Mouse (Mus musculus): ENCODE measurements at regions not wholly inside any gene's neighbourhood (a gene's known extent, or its start where the extent isn't known, plus 50 kb on each side); places are given as distances from the start of the nearest gene placed in this dataset.

DNA sequence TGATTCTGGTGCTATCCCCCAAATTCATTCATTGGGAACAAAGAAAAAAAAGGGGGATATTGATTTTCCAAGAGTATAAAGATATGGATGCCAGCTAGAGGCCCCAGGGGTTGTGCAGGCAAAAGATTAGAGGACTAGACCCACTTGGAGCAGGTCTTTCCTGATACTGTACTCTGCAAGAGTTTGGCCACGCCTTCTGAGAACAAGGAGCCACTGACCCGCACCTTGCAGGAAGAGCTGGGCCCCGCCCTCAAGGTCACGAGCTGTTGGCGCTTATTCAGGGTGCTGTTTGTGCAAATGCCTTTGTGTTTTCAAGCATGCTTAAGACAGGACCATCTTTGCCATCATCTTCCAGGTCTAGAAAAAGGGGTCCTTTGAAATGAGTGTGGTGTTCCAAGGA lies 54.5 kb upstream of the Slc7a1 start:
- ATAC-seq (replicated peaks; ENCODE audit: low FRiP score, poor library complexity, severe bottlenecking): no peak

DNA sequence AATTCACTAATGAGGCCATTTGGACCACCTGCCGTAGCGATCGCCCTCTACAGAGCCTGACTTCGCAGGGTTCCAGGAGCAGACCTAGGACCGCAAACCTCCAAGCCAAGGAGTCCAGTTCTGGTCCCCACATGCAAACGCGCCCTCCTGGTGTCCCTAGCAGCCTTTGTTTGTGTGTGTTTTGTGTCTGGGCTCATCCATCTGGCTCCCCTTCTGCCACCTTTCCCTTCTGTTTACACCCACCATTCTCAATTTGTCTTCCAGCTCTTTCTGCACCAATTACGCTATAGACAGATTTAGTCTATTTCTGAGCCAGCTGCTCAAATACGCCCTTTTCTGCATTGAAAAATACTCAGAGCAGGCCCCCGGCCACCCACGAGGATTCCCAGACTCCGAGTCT lies 54.1 kb upstream of the Slc7a1 start:
- ATAC-seq (replicated peaks; ENCODE audit: low FRiP score, poor library complexity, severe bottlenecking): no peak

DNA sequence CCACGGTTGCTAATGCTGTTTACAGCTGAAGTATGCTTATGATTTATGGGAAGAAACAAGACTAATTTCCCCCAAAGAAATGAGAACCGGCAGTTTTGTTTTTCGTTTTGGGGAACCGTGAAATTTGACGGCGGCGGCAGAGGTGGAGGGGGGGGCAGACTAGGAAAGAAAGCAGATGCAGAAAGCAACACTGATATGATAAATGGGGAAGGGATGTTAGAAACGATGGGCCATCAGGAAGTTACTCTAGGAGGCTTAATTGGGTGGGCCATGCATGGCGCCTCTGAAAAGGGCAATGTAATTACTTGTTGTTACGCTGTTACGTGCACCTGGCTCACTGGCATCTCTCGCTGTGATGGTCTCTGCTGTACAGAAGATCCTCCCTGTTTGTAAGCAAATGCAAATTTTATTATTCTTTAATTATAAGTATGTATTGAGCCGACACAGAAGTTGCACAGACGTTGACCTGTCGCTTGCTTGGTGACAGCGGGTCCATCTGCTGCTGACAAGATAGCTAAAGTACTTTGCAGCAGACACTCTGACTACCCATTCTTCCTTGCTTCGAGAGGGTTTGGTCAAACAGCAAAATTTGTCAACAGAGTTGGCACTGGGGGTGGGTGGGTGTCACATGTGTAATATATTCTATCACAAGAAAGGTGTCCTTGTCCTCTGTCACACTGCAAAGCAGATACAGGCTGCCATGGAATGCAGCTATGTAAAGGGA lies 53.4 kb upstream of the Slc7a1 start:
- ATAC-seq (replicated peaks; ENCODE audit: low FRiP score, poor library complexity, severe bottlenecking): no peak

- 0 out of 2 replicates have a peak, but pooled peaks have one; percentile 47 for ATAC-seq (replicated peaks; ENCODE audit: low FRiP score, poor library complexity, severe bottlenecking)
Observed at GRCm38 (mm10) chr5:148451811-148452210, 52.1 kb upstream of the Slc7a1 start.

- ATAC-seq (replicated peaks; ENCODE audit: low FRiP score, poor library complexity, severe bottlenecking): peak; percentile 61
Observed at GRCm38 (mm10) chr5:148450924-148451323, 51.2 kb upstream of the Slc7a1 start.
